Mouse (Mus musculus): ENCODE measurements at regions not wholly inside any gene's neighbourhood (a gene's known extent, or its start where the extent isn't known, plus 50 kb on each side); places are given as distances from the start of the nearest gene placed in this dataset.
"Not testable (repeated sequence)": the region's sequence is repeated elsewhere in the genome, so short reads cannot be mapped to it uniquely, and the experiment has no call there.

GRCm38 (mm10) chr5:149815879-149816278 is 137.8 kb downstream of the B3glct start:
- in situ Hi-C loops (cut with MboI, MseI), result no loop called here

- in situ Hi-C loops (cut with MboI, MseI), result no loop called here
These were observed 140.8 kb downstream of the B3glct start for GRCm38 (mm10) chr5:149818812-149819211.

GRCm38 (mm10) chr5:149823821-149824220 is 145.8 kb downstream of the B3glct start:
- in situ Hi-C loops (cut with MboI, MseI), result no loop called here

GRCm38 (mm10) chr5:149827599-149827998 is 149.6 kb downstream of the B3glct start:
- in situ Hi-C loops (cut with MboI, MseI), result loop anchor here (25.0 kb wide), 1 partner anchor 1490 kb away; no protein-coding TSS in a partner anchor

DNA sequence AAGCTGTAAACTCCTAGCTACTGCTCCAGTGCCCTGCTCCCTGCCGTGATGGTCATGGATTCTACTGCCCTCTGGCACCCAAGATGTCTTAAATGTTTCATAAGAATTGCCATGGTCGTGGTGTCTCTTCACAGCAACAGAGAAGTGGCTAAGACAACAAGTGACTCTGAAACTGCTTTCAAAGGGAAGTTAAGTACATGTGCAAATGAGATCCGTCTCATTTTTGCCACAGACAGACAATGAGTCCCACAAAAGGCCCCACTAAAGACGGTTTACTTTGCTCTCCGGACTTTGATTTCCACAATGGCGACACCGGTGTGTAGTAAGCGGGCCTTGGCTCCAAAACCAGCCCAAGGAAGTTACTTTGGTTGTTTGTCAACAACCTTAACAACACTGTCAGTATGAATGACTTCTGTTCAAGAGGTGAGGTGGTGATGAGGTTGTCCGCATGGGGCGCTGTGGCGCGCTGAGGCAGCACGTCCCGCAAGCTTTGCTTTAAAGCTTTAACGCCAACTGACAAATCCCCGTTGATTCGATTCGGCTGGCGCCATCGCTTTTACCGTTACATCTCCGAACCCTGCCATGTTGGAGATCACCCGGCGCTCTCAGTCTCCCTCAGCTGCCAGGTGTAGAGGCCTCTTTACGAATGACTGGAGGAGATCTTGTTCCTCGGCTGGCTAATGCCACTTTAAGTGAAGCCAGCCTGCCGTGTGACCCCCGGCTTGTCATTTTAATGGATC is 153.3 kb downstream of the B3glct start:
- in situ Hi-C loops (cut with MboI, MseI), result loop anchor here (25.0 kb wide), 1 partner anchor 1494 kb away; no protein-coding TSS in a partner anchor

- in situ Hi-C loops (cut with MboI, MseI), result loop anchor here (25.0 kb wide), 1 partner anchor 1500 kb away; no protein-coding TSS in a partner anchor
These were observed 159.3 kb downstream of the B3glct start for GRCm38 (mm10) chr5:149837379-149837778.

GRCm38 (mm10) chr5:149842491-149842890 is 164.5 kb downstream of the B3glct start:
- in situ Hi-C loops (cut with MboI, MseI), result loop anchor here (25.0 kb wide), 1 partner anchor 1505 kb away; no protein-coding TSS in a partner anchor

GRCm38 (mm10) chr5:149843310-149843709 is 165.3 kb downstream of the B3glct start:
- in situ Hi-C loops (cut with MboI, MseI), result loop anchor here (25.0 kb wide), 1 partner anchor 1506 kb away; no protein-coding TSS in a partner anchor

- in situ Hi-C loops (cut with MboI, MseI), result loop anchor here (25.0 kb wide), 1 partner anchor 1508 kb away; no protein-coding TSS in a partner anchor
These were observed 167.2 kb downstream of the B3glct start for GRCm38 (mm10) chr5:149845256-149845655.

DNA sequence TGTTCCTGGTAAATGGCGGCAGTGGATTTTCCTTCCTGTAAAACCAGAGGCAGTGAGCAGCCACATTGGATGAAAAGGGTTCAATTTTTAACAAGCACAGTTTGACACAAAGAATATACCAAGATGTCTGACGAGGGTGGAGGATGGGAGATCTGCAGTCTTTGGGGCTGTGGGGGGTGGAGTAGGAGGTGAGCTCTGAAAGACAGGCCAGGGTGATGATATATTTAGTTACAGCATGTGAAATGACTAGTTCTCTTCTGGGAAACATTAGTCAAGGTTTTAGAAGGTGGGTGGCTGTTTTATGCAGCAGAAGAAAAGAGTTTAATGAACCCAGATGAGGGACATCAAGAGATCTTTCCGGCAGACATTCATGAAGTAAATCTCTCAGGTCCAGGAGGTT is 170.0 kb upstream of the Rxfp2 start:
- in situ Hi-C loops (cut with MboI, MseI), result loop anchor here (25.0 kb wide), 1 partner anchor 1511 kb away; no protein-coding TSS in a partner anchor

DNA sequence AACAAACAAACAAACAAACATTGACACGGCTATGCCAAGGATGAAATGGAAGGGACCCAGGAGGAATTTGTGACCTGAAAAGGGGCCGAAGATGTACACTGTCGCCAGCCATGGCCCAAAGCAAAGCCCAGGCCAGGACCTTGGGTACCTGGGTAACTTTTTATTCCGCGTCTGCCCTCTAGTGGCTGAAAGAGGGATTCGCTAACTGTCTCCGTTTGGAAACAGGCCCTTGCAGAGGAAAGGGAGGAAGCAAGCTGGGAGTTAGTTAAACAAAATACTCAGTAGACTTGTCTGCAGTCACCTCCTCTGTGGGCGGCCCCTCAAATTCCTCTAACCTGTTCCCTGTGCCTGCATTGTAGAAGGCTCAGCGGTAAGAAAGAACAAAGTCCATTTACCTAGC is 167.5 kb upstream of the Rxfp2 start:
- in situ Hi-C loops (cut with MboI, MseI), result no loop called here

DNA sequence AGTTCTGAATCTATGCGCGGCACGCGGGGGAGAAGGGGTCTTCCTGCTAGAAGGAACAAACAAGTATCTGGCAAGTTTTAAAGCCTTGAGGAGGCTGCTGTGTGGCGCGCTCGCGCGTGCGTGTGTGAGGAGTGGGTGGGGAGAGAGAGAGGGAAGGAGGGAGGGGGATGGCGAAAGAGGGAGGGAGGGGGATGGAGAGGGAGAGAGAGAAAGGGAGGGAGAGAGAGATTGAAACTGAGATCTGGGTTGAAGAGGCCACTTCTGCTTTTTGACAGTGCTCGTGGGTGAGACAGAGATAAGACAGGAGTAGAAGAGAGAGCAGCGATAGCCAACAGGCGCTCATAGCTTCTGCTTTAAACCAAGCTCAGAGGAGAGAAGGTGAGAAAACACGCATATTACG is 166.0 kb upstream of the Rxfp2 start:
- in situ Hi-C loops (cut with MboI, MseI), result no loop called here

- in situ Hi-C loops (cut with MboI, MseI), result no loop called here
These were observed 162.4 kb upstream of the Rxfp2 start for GRCm38 (mm10) chr5:149856101-149856500.

- in situ Hi-C loops (cut with MboI, MseI), result no loop called here
These were observed 161.5 kb upstream of the Rxfp2 start for GRCm38 (mm10) chr5:149857019-149857418.

DNA sequence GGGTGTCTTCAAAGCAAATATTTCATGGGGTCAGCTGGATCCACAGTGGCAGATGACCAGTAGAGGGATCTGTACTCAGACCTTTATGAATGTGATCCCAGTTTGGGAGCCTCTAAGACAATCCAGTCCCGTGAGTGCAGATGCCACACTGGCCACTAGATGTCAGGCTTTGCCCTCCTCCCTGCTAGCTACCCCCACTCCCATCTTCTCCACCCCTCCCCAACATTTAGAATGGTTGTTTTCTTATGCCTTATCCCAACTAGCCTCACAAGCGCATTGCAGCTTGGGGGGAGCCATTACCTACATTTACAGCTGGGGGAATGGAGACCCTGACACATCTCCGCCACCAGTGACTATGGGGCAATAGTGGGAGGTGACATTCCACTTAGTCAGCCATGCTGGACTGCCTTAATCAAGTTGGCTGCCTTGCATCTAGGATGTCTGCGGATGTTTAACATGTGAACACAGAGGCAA is 156.9 kb upstream of the Rxfp2 start:
- in situ Hi-C loops (cut with MboI, MseI), result no loop called here

GRCm38 (mm10) chr5:149867926-149868325 is 150.5 kb upstream of the Rxfp2 start:
- in situ Hi-C loops (cut with MboI, MseI), result no loop called here

GRCm38 (mm10) chr5:149869441-149869840 is 149.0 kb upstream of the Rxfp2 start:
- in situ Hi-C loops (cut with MboI, MseI), result no loop called here

DNA sequence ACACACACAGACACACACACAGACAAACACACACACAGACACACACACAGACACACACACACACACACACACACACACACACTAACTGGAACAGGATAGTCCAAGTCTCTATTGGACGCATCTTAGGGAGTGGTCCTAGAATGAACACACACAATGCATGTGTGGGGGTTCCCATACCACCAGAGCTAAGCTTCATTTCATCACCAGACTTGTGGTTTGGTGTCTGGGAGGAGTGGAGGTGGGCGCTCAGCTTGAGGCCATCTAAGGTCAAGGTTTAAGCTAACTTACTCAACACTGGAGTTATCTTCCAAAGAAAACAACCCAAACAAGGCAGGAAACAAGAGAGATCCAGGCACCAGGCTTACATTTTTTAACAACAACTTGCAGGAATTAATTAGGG is 147.9 kb upstream of the Rxfp2 start:
- in situ Hi-C loops (cut with MboI, MseI), result no loop called here

- in situ Hi-C loops (cut with MboI, MseI), result no loop called here
These were observed 147.0 kb upstream of the Rxfp2 start for GRCm38 (mm10) chr5:149871521-149871920.

GRCm38 (mm10) chr5:149873482-149874002 is 144.9 kb upstream of the Rxfp2 start:
- in situ Hi-C loops (cut with MboI, MseI), result no loop called here

- in situ Hi-C loops (cut with MboI, MseI), result no loop called here
These were observed 144.1 kb upstream of the Rxfp2 start for GRCm38 (mm10) chr5:149874342-149874741.

DNA sequence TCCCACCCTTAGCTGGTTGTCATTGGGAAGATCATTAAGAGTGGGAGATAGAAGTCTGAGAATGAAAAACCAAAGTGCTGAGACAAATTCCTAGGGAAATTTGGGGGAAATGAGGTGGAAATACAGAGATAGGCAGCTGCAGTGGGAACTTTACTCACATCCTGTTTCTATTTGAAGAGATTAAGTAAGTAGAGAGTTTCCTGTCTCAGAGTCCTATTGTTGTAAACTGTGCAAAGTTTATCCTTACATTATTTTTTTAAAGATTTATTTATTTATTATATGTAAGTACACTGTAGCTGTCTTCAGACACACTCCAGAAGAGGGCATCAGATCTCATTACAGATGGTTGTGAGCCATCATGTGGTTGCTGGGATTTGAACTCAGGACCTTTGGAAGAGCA is 126.0 kb upstream of the Rxfp2 start:
- in situ Hi-C loops (cut with MboI, MseI), result not testable (repeated sequence)

- in situ Hi-C loops (cut with MboI, MseI), result no loop called here
These were observed 111.5 kb upstream of the Rxfp2 start for GRCm38 (mm10) chr5:149906927-149907326.
